ENCODE assay signal across 32 mouse cellular contexts in the genomic region with DNA sequence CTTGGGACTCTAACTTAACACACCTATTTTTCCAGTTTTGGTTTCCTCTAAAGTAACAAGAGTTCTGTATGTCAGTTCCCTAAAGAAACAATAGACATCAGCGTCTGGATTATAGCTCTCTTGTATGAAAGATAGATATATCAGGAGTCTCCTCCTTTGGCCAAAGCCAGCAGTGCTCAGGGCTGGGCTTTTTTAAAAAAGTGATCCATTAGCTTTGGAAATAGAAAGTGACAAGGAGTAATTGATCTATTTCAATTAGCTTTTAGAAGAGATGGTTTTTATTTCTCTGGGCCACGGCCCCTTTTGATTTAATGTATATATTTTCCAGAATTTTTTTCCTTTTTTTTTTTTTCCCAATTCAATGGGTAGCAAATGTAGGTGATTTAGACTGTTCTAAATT. TPM values are rescaled to one million over a fixed set of nuclear protein-coding genes. Genes with fewer than 3 reads are reported as not detected.
A peak's percentile ranks its signal among the peaks of the same experiment; 100 is the strongest.
DNase-seq lines count a peak whose midpoint lies in the region; ATAC-seq and TF ChIP-seq lines count a peak whose summit lies in the region.
"Had no signal": no experiment of that assay in that cellular context is flagged by ENCODE, and none has a peak within 500 bp of the region (broad histone marks: within the 10 kb centered on the region; RNA-seq: fewer than 3 reads in every experiment).

No protein-coding gene starts in this region.

- H3K4me1 ChIP-seq in forebrain, embryonic 10.5 days, result peaks cover 34% of the 10 kb centered on the region
- H3K4me1 ChIP-seq in forebrain, embryonic 11.5 days (replicated peaks; ENCODE audit: control insufficient read depth, insufficient read depth, low read length), result peaks cover 5% of the 10 kb centered on the region; the same call in 1 of the 2 replicates
- peaks cover 7% of the 10 kb centered on the region; the same call in 1 of the 2 replicates for H3K4me1 ChIP-seq in heart, embryonic 10.5 days
- H3K4me1 ChIP-seq in heart, embryonic 12.5 days (replicated peaks), result peaks cover 6% of the 10 kb centered on the region
- peaks cover 19% of the 10 kb centered on the region for H3K4me1 ChIP-seq in midbrain, embryonic 10.5 days
- H3K4me1 ChIP-seq in midbrain, postnatal 0 days (ENCODE audit: insufficient read depth, low read length), result 0 out of 2 replicates have a peak, but pooled peaks cover 3% of the 10 kb centered on the region

- no peak overlapping the region for H3K9ac ChIP-seq in forebrain, embryonic 11.5 days (ENCODE audit: low read length)
- H3K9ac ChIP-seq in heart, embryonic 12.5 days, result no peak overlapping the region
- no peak overlapping the region for H3K9ac ChIP-seq in midbrain, postnatal 0 days (replicated peaks; ENCODE audit: low read length, poor library complexity, severe bottlenecking)
- H3K9ac ChIP-seq: forebrain, postnatal 0 days; hindbrain, embryonic 12.5 days had no signal

- WGBS in forebrain, embryonic 10.5 days, result 81% methylated on average over 2 of the region's 2 CpGs
- WGBS in forebrain, embryonic 11.5 days, result 83% methylated on average over 2 of the region's 2 CpGs
- 78% methylated on average over 2 of the region's 2 CpGs for WGBS in heart, embryonic 10.5 days
- WGBS in heart, embryonic 12.5 days, result 66% methylated on average over 2 of the region's 2 CpGs
- WGBS in midbrain, embryonic 10.5 days, result 83% methylated on average over 2 of the region's 2 CpGs
- 62% methylated on average over 2 of the region's 2 CpGs for WGBS in midbrain, postnatal 0 days

- no peak for TF ChIP-seq CTCF in midbrain, postnatal 0 days (IDR thresholded peaks at IDR 0.05)

- H3K27me3 ChIP-seq in forebrain, embryonic 10.5 days (ENCODE audit: poor library complexity, severe bottlenecking), result no peaks in the 10 kb centered on the region
- no peaks in the 10 kb centered on the region for H3K27me3 ChIP-seq in forebrain, embryonic 11.5 days (ENCODE audit: control insufficient read depth, insufficient read depth, low read length)
- H3K27me3 ChIP-seq in heart, embryonic 10.5 days (ENCODE audit: insufficient read depth, poor library complexity, severe bottlenecking), result no peaks in the 10 kb centered on the region
- H3K27me3 ChIP-seq in heart, embryonic 12.5 days (replicated peaks), result no peaks in the 10 kb centered on the region
- no peaks in the 10 kb centered on the region for H3K27me3 ChIP-seq in midbrain, embryonic 10.5 days (ENCODE audit: low read depth, poor library complexity, severe bottlenecking)
- no peaks in the 10 kb centered on the region for H3K27me3 ChIP-seq in midbrain, postnatal 0 days (ENCODE audit: insufficient read depth, low read length)
- H3K27me3 ChIP-seq: hindbrain, embryonic 12.5 days; Patski had no signal

- no peaks in the 10 kb centered on the region for H3K9me3 ChIP-seq in forebrain, embryonic 10.5 days
- H3K9me3 ChIP-seq in forebrain, embryonic 11.5 days (ENCODE audit: control insufficient read depth, low read length), result no peaks in the 10 kb centered on the region
- no peaks in the 10 kb centered on the region for H3K9me3 ChIP-seq in heart, embryonic 10.5 days
- no peaks in the 10 kb centered on the region for H3K9me3 ChIP-seq in heart, embryonic 12.5 days (replicated peaks)
- H3K9me3 ChIP-seq in midbrain, embryonic 10.5 days (replicated peaks), result no peaks in the 10 kb centered on the region
- no peaks in the 10 kb centered on the region for H3K9me3 ChIP-seq in midbrain, postnatal 0 days (ENCODE audit: low read length)
- H3K9me3 ChIP-seq: hindbrain, embryonic 12.5 days had no signal

- no peak for DNase-seq in forebrain, embryonic 10.5 days (ENCODE audit: extremely low spot score, low spot score)
- DNase-seq in forebrain, embryonic 11.5 days (ENCODE audit: low spot score), result no peak
- DNase-seq in heart, embryonic 10.5 days (ENCODE audit: low spot score), result peak; percentile 38
- no peak for DNase-seq in midbrain, embryonic 10.5 days (ENCODE audit: low spot score)
- no peak for DNase-seq in midbrain, postnatal 0 days (ENCODE audit: low spot score)
- peak; percentile 51 for DNase-seq in MN1 (ENCODE audit: low spot score)
- DNase-seq in lung, adult 18-20 months, result no peak
- DNase-seq: adrenal gland, postnatal 10 days; adrenal gland, postnatal 36 days; cerebellum, adult 18-20 months; cerebellum, adult 9-10 months; cerebellum, postnatal 14 days; forebrain, postnatal 0 days; gastrocnemius, adult 2 months; gastrocnemius, postnatal 14 days; heart, adult 18-20 months; heart, postnatal 36 days had no signal

- H3K4me3 ChIP-seq in forebrain, embryonic 10.5 days, result no peak overlapping the region
- H3K4me3 ChIP-seq in forebrain, embryonic 11.5 days (ENCODE audit: low read depth, low read length), result no peak overlapping the region
- H3K4me3 ChIP-seq in heart, embryonic 10.5 days, result no peak overlapping the region
- H3K4me3 ChIP-seq in heart, embryonic 12.5 days, result no peak overlapping the region
- H3K4me3 ChIP-seq in midbrain, embryonic 10.5 days, result no peak overlapping the region
- no peak overlapping the region for H3K4me3 ChIP-seq in midbrain, postnatal 0 days (ENCODE audit: low read depth, low read length)
- H3K4me3 ChIP-seq: gastrocnemius, adult 2 months; hindbrain, embryonic 12.5 days had no signal

- H3K27ac ChIP-seq in forebrain, embryonic 10.5 days, result peak overlapping the region; percentile 56; the same call in 1 of the 2 replicates
- no peak overlapping the region for H3K27ac ChIP-seq in forebrain, embryonic 11.5 days (ENCODE audit: low read depth, low read length)
- no peak overlapping the region for H3K27ac ChIP-seq in heart, embryonic 10.5 days
- H3K27ac ChIP-seq in heart, embryonic 12.5 days (ENCODE audit: poor library complexity, severe bottlenecking), result no peak overlapping the region
- peak overlapping the region; percentile 63; the same call in 1 of the 2 replicates for H3K27ac ChIP-seq in midbrain, embryonic 10.5 days (replicated peaks)
- H3K27ac ChIP-seq in midbrain, postnatal 0 days (ENCODE audit: low read depth, low read length), result no peak overlapping the region
- H3K27ac ChIP-seq: gastrocnemius, adult 2 months; hindbrain, postnatal 0 days had no signal

- H3K36me3 ChIP-seq in forebrain, embryonic 10.5 days (replicated peaks), result no peaks in the 10 kb centered on the region
- no peaks in the 10 kb centered on the region for H3K36me3 ChIP-seq in forebrain, embryonic 11.5 days (ENCODE audit: control insufficient read depth, insufficient read depth, low read length)
- no peaks in the 10 kb centered on the region for H3K36me3 ChIP-seq in heart, embryonic 10.5 days
- H3K36me3 ChIP-seq in heart, embryonic 12.5 days, result no peaks in the 10 kb centered on the region
- H3K36me3 ChIP-seq in midbrain, embryonic 10.5 days, result no peaks in the 10 kb centered on the region
- no peaks in the 10 kb centered on the region for H3K36me3 ChIP-seq in midbrain, postnatal 0 days (ENCODE audit: insufficient read depth, low read length)
- H3K36me3 ChIP-seq: hindbrain, embryonic 12.5 days had no signal

- no peak for ATAC-seq in forebrain, embryonic 11.5 days (replicated peaks; ENCODE audit: low FRiP score)
- ATAC-seq in heart, embryonic 12.5 days (ENCODE audit: insufficient number of reproducible peaks, low FRiP score), result no peak
- no peak for ATAC-seq in midbrain, postnatal 0 days (ENCODE audit: low FRiP score)
- ATAC-seq: forebrain, postnatal 0 days; inflammation-experienced regulatory T-cells, adult 6 months; intestine, embryonic 16.5 days; Patski had no signal

- no peak overlapping the region for H3K4me2 ChIP-seq in forebrain, embryonic 11.5 days (ENCODE audit: low read depth, low read length, severe bottlenecking)
- no peak overlapping the region for H3K4me2 ChIP-seq in heart, embryonic 12.5 days
- H3K4me2 ChIP-seq in midbrain, postnatal 0 days (ENCODE audit: low read depth, low read length, poor library complexity, severe bottlenecking), result no peak overlapping the region

RNA-seq across cellular contexts. Expression of a gene that starts 11.8 kb away (rescaled TPM):
- polyA plus RNA-seq in forebrain, embryonic 10.5 days (2016; fragmentation: Nextera tagmentation; extraction: Ambion mirVana), result 2.2 and 2.4 TPM in 2 replicates
- 9.1 and 13.2 TPM in 2 replicates for polyA plus RNA-seq in forebrain, embryonic 11.5 days (2014; fragmentation: Nextera tagmentation; extraction: Ambion mirVana)
- 0.14 and 0.30 TPM in 2 replicates for polyA plus RNA-seq in heart, embryonic 10.5 days (2016; fragmentation: Nextera tagmentation; extraction: Ambion mirVana)
- polyA plus RNA-seq in heart, embryonic 12.5 days (2016; fragmentation: Nextera tagmentation; extraction: Ambion mirVana), result 0.41 and 0.50 TPM in 2 replicates
- 1.9 and 6.6 TPM in 2 replicates for polyA plus RNA-seq in midbrain, embryonic 10.5 days (2016; fragmentation: Nextera tagmentation; extraction: Ambion mirVana)
- 17.0 and 19.9 TPM in 2 replicates for total RNA-seq in midbrain, postnatal 0 days (2014; rRNA removed)
- polyA plus RNA-seq in midbrain, postnatal 0 days (2015; fragmentation: Nextera tagmentation; extraction: Ambion mirVana), result 24.4 and 32.6 TPM in 2 replicates
- total RNA-seq: gastrocnemius, adult 2 months; gastrocnemius, postnatal 14 days; gastrocnemius, postnatal 4 days; heart, adult 18-20 months had no signal
- polyA plus RNA-seq: inflammation-experienced regulatory T-cells, adult 6 months; Patski had no signal

RNA-seq across cellular contexts. Expression of a gene that starts 20.4 kb away (rescaled TPM):
- not detected in 2 replicates for polyA plus RNA-seq in forebrain, embryonic 10.5 days (2016; fragmentation: Nextera tagmentation; extraction: Ambion mirVana)
- polyA plus RNA-seq in forebrain, embryonic 11.5 days (2014; fragmentation: Nextera tagmentation; extraction: Ambion mirVana), result not detected in 2 replicates
- not detected in 2 replicates for polyA plus RNA-seq in heart, embryonic 10.5 days (2016; fragmentation: Nextera tagmentation; extraction: Ambion mirVana)
- polyA plus RNA-seq in heart, embryonic 12.5 days (2016; fragmentation: Nextera tagmentation; extraction: Ambion mirVana), result not detected in 2 replicates
- not detected in 2 replicates for polyA plus RNA-seq in midbrain, embryonic 10.5 days (2016; fragmentation: Nextera tagmentation; extraction: Ambion mirVana)
- not detected in 2 replicates for total RNA-seq in midbrain, postnatal 0 days (2014; rRNA removed)
- not detected in 2 replicates for polyA plus RNA-seq in midbrain, postnatal 0 days (2015; fragmentation: Nextera tagmentation; extraction: Ambion mirVana)
- total RNA-seq: adrenal gland, adult 18-20 months; adrenal gland, postnatal 10 days; adrenal gland, postnatal 36 days; ES-E14; forebrain, postnatal 0 days; gastrocnemius, adult 2 months; gastrocnemius, postnatal 14 days; gastrocnemius, postnatal 4 days; heart, adult 18-20 months; heart, postnatal 36 days; hindbrain, postnatal 0 days had no signal
- polyA plus RNA-seq: embryonic facial prominence, embryonic 11.5 days; embryonic facial prominence, embryonic 14.5 days; forebrain, embryonic 14.5 days; forebrain, postnatal 0 days; frontal cortex, adult 2 months; heart, embryonic 14.5 days; heart, postnatal 0 days; hindbrain, embryonic 12.5 days; hindbrain, postnatal 0 days; inflammation-experienced regulatory T-cells, adult 6 months; intestine, embryonic 16.5 days; Patski had no signal

Comparison
In these comparisons a context has a peak if more than half of its experiments do, and no peak if none do; other contexts are left out.
1. H3K27ac ChIP-seq: peak in forebrain, embryonic 10.5 days (single experiment) and midbrain, embryonic 10.5 days (single experiment); none in forebrain, embryonic 11.5 days (single experiment), heart, embryonic 10.5 days (single experiment), heart, embryonic 12.5 days (single experiment) and midbrain, postnatal 0 days (single experiment).
2. DNase-seq: peak in heart, embryonic 10.5 days (single experiment) and MN1 (single experiment); none in forebrain, embryonic 10.5 days (single experiment), forebrain, embryonic 11.5 days (single experiment), midbrain, embryonic 10.5 days (single experiment), midbrain, postnatal 0 days (single experiment) and lung, adult 18-20 months (0 of 2).